Mouse (Mus musculus): ENCODE results near the gene Magi1. TPM values are rescaled to one million over a fixed set of nuclear protein-coding genes. Genes with fewer than 3 reads are reported as not detected.

The Magi1 gene
- polyA plus RNA-seq, 1 experiment: 74.6 TPM

- TF ChIP-seq CTCF (IDR thresholded peaks at IDR 0.05; ENCODE audit: borderline replicate concordance, extremely low read depth, insufficient read depth, insufficient read length) (no peak), POLR2A (IDR thresholded peaks at IDR 0.05; ENCODE audit: borderline replicate concordance, extremely low read depth, insufficient read depth, insufficient read length, poor library complexity, severe bottlenecking) (no peak)
These were observed 212.0 kb downstream of the Magi1 start for GRCm38 (mm10) chr6:94071676-94072075.

DNA sequence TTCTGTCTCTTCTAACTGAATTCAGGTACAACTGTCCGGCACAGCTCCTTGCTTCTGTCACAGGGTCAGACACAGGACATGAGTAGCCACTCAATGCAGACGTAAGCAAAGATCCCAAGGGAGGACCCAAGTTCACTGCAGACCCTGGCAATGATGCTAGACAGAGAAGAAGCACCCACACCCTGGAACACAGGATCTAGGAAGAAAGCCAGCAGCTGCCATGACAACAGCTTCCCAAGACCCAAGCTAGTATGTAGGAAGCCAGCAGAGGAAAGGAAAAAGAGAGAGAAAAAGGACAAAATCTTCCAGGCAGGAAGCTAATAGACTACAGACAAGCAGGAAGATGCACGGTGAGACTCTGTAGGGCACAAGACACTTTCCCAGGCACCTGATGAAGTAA is 213.0 kb downstream of the Magi1 start:
- TF ChIP-seq POLR2A (IDR thresholded peaks at IDR 0.05; ENCODE audit: borderline replicate concordance, extremely low read depth, insufficient read depth, insufficient read length, poor library complexity, severe bottlenecking) (no peak), CTCF (IDR thresholded peaks at IDR 0.05; ENCODE audit: borderline replicate concordance, extremely low read depth, insufficient read depth, insufficient read length) (no peak)

More at GRCm38 (mm10) chr6:94071676-94072075, 212.0 kb downstream of the Magi1 start:
- no peak for DNase-seq (ENCODE audit: low read depth)

GRCm38 (mm10) chr6:94069421-94069820 is 214.3 kb downstream of the Magi1 start:
- no peak for DNase-seq (ENCODE audit: low read depth)
- TF ChIP-seq POLR2A (IDR thresholded peaks at IDR 0.05; ENCODE audit: borderline replicate concordance, extremely low read depth, insufficient read depth, insufficient read length, poor library complexity, severe bottlenecking) (no peak), CTCF (IDR thresholded peaks at IDR 0.05; ENCODE audit: borderline replicate concordance, extremely low read depth, insufficient read depth, insufficient read length) (no peak)

More for the DNA sequence above, 213.0 kb downstream of the Magi1 start:
- DNase-seq (ENCODE audit: low read depth): peak; percentile 61

DNA sequence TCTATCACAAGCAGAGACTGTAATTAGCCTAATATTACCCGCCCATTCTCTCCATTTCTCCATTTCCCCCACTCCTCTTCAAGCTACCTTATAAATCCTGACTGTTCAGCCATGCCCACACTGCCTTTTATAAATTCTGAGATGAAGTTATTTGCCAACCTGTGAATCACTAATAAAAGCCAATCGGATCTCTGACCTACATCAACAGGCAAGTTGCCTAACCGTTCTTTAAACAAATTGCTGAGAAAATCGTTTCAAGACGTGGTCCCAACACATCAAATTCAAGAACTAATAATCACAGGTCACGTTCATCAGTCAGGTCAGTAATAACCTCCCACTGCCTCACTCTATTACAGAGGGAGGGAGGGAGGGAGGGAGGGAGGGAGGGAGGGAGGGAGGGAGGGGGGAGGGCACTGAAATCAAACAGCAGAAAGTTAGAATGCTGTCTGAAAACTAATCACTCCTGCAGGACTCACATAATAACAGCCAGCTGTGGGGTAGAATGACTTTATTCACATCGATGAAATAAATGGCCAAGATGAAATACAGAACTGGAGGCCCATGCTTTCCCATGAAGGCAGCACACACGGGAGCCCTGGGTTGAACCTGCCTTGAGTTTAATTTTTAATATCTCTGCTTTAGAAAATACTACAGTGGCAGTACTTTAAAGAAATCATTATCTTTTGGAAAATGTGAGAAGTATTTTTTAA is 215.8 kb downstream of the Magi1 start:
- TF ChIP-seq CTCF (IDR thresholded peaks at IDR 0.05; ENCODE audit: borderline replicate concordance, extremely low read depth, insufficient read depth, insufficient read length) (no peak), POLR2A (IDR thresholded peaks at IDR 0.05; ENCODE audit: borderline replicate concordance, extremely low read depth, insufficient read depth, insufficient read length, poor library complexity, severe bottlenecking) (no peak)
- no peak for DNase-seq (ENCODE audit: low read depth)

DNA sequence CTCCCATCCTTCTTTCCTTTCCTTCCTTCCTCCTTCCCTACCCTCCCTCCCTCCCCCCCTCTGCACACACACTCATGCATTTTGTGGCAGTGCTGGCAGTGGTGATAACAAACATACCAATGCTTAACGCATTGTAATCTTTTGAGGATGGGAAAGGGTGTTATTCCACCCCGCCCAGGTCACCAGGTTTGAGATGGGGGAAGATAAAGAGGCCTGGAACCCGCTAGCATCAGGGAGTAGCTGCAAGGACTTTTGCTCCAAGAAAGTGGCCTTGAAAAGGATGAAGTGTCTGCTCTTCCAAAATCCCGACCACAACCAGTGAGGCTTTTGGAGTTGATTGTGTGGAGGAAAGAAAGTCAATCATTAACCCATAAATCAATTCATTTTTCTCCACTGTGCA is 218.9 kb downstream of the Magi1 start:
- TF ChIP-seq POLR2A (IDR thresholded peaks at IDR 0.05; ENCODE audit: borderline replicate concordance, extremely low read depth, insufficient read depth, insufficient read length, poor library complexity, severe bottlenecking) (no peak), CTCF (IDR thresholded peaks at IDR 0.05; ENCODE audit: borderline replicate concordance, extremely low read depth, insufficient read depth, insufficient read length) (no peak)
- no peak for DNase-seq (ENCODE audit: low read depth)

- DNase-seq (ENCODE audit: low read depth): no peak
- no peak for TF ChIP-seq POLR2A (IDR thresholded peaks at IDR 0.05; ENCODE audit: borderline replicate concordance, extremely low read depth, insufficient read depth, insufficient read length, poor library complexity, severe bottlenecking)
- no peak for TF ChIP-seq CTCF (IDR thresholded peaks at IDR 0.05; ENCODE audit: borderline replicate concordance, extremely low read depth, insufficient read depth, insufficient read length)
These were observed 220.2 kb downstream of the Magi1 start for GRCm38 (mm10) chr6:94063542-94063941.

DNA sequence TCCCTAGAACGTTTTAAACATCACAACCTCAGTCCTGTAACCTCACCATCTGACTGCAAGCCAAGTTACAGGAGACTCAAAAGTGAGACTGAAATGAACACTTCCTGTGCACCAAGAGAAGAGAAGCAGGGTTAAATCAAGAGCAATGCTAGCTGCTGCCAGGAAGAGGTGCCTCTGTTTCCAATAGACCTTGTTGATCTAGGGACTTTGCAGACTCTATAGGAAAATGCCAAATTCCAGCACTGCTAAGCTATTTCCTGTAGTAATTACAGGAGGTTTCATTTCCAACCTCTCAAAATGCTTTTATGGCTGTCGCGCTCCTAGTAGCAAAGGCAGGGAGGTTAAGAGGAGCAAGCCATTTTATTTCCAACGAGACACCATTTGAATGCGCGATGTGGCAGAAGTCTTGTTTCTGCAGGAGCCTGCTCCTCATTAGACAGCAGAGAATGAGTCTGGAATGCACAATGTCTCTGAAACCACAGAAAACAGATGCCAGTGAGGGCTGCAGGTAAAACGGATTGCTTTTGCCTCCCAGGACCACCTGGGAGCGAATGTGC is 222.2 kb downstream of the Magi1 start:
- TF ChIP-seq POLR2A (IDR thresholded peaks at IDR 0.05; ENCODE audit: borderline replicate concordance, extremely low read depth, insufficient read depth, insufficient read length, poor library complexity, severe bottlenecking) (no peak), CTCF (IDR thresholded peaks at IDR 0.05; ENCODE audit: borderline replicate concordance, extremely low read depth, insufficient read depth, insufficient read length) (no peak)
- DNase-seq (ENCODE audit: low read depth): peak; percentile 60

GRCm38 (mm10) chr6:94060621-94061213 is 223.0 kb downstream of the Magi1 start:
- TF ChIP-seq CTCF (IDR thresholded peaks at IDR 0.05; ENCODE audit: borderline replicate concordance, extremely low read depth, insufficient read depth, insufficient read length) (no peak), POLR2A (IDR thresholded peaks at IDR 0.05; ENCODE audit: borderline replicate concordance, extremely low read depth, insufficient read depth, insufficient read length, poor library complexity, severe bottlenecking) (no peak)
- no peak for DNase-seq (ENCODE audit: low read depth)

DNA sequence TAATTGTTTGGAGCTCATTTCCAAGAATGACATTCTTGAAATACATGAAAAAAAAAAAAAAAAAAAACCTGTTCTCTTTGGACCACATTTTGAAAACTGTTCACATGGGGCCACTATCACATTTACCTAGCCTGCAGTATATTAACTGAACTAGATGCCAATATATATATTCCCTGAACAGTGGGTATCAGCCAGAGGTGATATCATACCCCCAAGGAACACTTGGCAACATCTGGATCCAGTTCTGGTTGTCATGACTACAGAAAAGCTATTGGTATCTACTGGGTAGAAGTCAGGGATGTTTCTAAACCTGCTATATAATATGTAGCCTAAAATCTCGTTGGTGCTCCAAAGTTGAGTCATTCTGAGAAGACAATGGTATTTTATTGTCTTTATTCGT is 224.6 kb downstream of the Magi1 start:
- TF ChIP-seq CTCF (IDR thresholded peaks at IDR 0.05; ENCODE audit: borderline replicate concordance, extremely low read depth, insufficient read depth, insufficient read length): no peak
- TF ChIP-seq POLR2A (IDR thresholded peaks at IDR 0.05; ENCODE audit: borderline replicate concordance, extremely low read depth, insufficient read depth, insufficient read length, poor library complexity, severe bottlenecking): no peak
- DNase-seq (ENCODE audit: low read depth): no peak

- TF ChIP-seq POLR2A (IDR thresholded peaks at IDR 0.05; ENCODE audit: borderline replicate concordance, extremely low read depth, insufficient read depth, insufficient read length, poor library complexity, severe bottlenecking): no peak
- peak; percentile 66; the same call in 1 of the 2 replicates for TF ChIP-seq CTCF (IDR thresholded peaks at IDR 0.05; ENCODE audit: borderline replicate concordance, extremely low read depth, insufficient read depth, insufficient read length)
- DNase-seq (ENCODE audit: low read depth): peak; percentile 76
These were observed 229.8 kb downstream of the Magi1 start for GRCm38 (mm10) chr6:94053920-94054319.

DNA sequence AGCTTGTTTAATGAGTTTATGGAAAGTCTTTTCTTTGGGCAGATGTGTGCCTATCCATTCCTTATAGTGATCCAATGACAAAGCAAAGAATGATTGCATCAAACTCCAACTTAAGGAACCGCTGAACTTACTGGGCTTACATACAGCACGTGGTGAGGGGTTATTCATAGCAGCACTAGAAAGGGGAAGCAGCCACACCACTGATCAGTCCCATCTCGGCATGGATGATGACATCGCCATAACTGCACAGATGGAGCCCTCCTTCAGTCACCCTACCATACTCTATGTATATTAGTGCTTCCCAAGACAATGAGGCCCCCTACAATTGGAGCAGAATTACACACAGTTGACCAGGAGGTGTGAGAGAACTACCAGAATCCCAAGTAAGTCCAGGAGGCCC is 238.5 kb downstream of the Magi1 start:
- no peak for DNase-seq (ENCODE audit: low read depth)
- TF ChIP-seq CTCF (IDR thresholded peaks at IDR 0.05; ENCODE audit: borderline replicate concordance, extremely low read depth, insufficient read depth, insufficient read length) (no peak), POLR2A (IDR thresholded peaks at IDR 0.05; ENCODE audit: borderline replicate concordance, extremely low read depth, insufficient read depth, insufficient read length, poor library complexity, severe bottlenecking) (no peak)

Measured in brain, embryonic 14.5 days (tissue).